Mouse (Mus musculus) heart, postnatal 25 days (tissue): ENCODE results near the gene Ptbp1. TPM values are rescaled to one million over a fixed set of nuclear protein-coding genes. Genes with fewer than 3 reads are reported as not detected.
"Not testable (repeated sequence)": the region's sequence is repeated elsewhere in the genome, so short reads cannot be mapped to it uniquely, and the experiment has no call there.

ENCODE experiments used
- DNase-seq: peaks from one replicate; pipeline ENCODE4 v3.0.0; 2022; ENCODE audit warnings: low spot score
- intact Hi-C: fragments of 180-260 bp; cut with DNase I; formaldehyde crosslinking; loops from one replicate; pipeline ENCODE4 v1.15.1; 2025
- total RNA-seq, 2 experiments: library from RNA; stranded (reverse); gene quantifications; 2 replicates each; pipeline ENCODE4 v1.2.3; 2021

The Ptbp1 gene
- total RNA-seq, 2 experiments from 2014 or later = 54.6 to 59.3 TPM

DNA sequence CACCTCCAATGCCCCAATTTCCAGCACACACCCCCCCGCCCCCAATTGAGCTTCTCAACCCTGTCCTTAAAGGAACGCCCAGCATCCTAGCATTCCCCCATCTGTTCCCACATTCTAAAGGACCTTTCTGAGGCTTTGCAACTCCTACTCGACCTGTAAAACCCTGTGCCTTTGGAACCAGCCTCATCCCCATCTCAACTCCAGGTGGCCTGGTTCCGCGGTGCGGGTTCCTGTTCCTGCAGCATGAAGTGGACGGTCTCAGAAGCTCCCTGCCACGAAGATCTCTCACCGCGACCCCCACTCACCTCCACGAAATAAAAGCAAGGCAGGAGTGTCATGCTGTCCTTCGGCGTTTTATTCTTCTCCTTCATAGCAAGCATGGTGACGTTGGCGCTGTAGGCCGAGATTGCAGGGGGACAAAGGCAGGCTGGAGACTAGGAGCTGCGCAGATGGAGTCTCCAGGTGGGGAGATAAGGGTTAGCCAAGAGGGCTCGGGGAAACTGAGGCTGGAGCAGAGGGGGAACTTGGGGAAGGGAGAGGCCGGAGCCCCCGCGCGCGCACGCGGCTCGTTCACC lies 19.6 kb downstream of the Ptbp1 start:
- intact Hi-C loops = no loop called here
- DNase-seq = no peak

GRCm38 (mm10) chr10:79874290-79874862 lies 20.1 kb downstream of the Ptbp1 start, which contains the start of the genes Prtn3 and Plppr3:
Gene Prtn3 (plus strand): TSS chr10:79874476.
Gene Plppr3 (minus strand): TSS chr10:79874634.
- DNase-seq = no peak
- intact Hi-C loops = no loop called here

DNA sequence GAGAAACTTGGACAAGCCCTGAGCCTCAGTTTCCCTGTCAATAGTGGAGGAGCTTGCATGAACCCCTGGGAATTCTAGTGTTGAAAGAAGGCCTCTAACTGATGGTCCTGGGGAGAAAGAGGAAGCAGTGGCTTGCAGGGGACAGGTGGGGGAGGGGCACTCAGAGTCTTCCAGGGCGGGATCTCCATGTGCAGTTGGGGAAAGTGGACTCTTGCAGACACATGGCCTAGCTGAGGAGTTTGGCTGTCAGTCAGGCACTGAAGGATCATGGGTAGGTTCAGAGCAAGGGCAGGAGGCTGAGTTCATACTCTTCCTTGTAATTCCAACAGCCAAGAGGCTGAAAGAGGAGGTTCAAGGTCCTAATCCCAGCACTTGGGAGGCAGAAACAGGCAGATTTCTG lies 22.9 kb downstream of the Ptbp1 start:
- intact Hi-C loops = no loop called here
- no peak for DNase-seq

DNA sequence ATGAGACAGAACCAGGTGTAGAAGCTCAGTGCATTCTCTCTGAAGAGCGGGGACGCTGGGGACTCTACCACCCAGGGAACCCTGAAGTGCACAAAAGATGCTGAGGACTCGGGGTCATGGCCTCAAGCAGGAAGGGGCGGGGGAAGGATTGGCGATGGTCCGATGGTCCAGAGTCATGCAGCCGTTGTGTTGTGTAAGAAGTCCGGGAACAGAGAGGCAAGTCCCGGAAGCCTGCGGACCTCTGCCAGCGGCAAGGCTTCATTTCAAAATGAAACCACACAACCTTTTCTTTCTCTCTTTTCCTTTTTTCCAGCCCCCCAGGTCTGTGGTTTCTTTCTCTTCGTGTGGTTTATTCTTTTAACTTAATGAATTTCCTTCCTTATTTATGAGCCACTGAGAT lies 23.5 kb downstream of the Ptbp1 start:
- intact Hi-C loops = no loop called here
- peak; percentile 50 for DNase-seq

DNA sequence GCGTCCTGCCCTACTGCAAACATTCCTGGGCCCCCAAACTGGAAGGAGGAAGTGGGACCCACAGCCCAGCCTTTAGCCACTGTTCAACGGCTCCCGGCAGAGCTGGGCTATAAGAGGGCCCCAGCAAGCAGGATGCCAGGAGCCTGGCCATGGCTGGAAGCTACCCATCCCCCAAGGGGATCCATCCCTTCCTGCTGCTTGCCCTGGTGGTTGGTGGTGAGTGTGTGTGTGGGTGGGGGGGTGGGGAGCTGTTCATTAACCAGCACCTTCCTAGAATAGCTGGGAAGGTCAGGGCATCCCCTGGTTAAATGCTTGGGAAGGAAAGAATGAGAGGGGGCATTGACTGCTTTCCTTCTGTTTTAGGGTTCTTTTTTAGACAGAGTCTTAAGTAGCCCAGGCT lies 25.3 kb downstream of the Ptbp1 start:
- intact Hi-C loops = no loop called here
- DNase-seq = no peak

DNA sequence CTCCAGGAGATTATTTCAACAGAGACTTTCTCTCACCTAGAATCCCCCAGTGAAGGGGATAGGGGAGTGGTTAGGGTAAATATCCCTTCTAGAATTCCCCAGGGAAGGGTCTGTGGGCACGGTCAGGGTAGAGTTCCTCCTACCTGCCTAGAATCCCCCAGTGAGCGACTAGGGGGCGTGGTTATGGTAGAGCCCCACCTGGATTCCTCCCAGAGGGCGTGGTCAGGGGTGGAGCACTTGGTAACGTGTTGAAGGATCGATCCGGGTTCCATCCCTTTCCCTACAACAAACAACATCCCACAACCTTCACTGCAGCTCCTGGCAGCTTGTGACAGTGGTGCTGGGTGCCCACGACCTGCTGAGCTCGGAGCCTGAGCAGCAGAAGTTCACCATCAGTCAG lies 26.5 kb downstream of the Ptbp1 start:
- intact Hi-C loops = no loop called here
- DNase-seq = no peak

DNA sequence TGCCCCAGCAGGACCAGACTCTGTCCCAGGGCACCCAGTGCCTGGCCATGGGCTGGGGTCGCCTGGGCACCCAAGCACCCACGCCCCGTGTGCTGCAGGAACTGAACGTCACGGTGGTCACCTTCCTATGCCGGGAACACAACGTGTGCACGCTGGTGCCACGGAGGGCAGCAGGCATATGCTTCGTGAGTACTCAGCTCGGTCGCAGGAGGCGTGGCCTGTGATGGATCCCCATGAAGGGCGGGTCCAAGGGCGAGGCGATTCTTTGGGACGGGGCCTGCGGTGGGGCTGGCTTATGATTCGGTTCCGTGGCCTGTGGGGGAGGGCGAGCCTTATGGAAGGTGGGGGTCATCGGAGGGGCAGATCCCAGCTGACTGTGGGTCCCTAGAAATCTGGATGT lies 27.8 kb downstream of the Ptbp1 start:
- no peak for DNase-seq
- intact Hi-C loops = loop anchor here (2.0 kb wide), 1 partner anchor 47 kb away; no protein-coding TSS in a partner anchor

DNA sequence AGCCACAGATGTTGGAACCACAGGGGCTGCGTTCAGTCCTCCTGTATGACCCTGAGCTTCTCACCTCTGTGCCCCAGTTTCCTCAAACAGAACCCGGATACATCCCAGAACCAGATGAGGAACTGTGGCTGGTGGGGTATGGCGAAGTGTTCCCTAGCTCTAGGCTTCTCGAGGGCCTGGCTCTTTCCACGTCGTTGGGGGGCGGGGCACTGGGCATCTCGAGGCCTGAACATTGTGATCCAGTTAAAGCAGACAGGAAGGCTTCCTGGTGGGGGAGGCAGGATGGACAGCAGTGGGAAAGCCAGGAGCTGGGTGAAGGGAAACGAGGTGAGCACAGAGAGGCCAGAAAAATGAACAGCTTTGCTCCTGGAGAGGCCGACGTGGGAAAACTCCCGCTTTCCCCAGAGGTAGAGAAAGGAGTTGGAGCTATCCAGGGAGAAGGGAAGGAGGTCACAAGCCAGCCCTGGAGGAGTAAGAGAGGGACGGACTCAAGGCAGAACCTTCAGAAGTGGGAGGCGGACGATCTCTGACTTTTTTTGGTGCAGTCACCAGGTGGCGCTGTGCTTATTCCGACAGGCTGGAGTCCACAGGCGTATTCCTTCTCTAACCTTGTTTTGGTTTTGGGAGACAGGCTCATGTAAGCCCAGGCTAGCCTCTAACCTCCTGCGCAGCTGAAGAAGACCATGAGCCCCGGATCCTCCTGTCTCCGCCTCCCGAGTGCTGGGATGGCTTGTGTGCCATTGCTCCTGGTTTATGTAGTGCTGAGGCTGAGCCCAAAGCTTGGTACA lies 29.3 kb downstream of the Ptbp1 start:
- no peak for DNase-seq
- intact Hi-C loops = loop anchor here (2.0 kb wide), 2 partner anchors 41 to 49 kb away; no protein-coding TSS in a partner anchor

- DNase-seq = no peak
- intact Hi-C loops = loop anchor here (2.0 kb wide), 1 partner anchor 40 kb away; no protein-coding TSS in a partner anchor
Measured at GRCm38 (mm10) chr10:79884446-79884845, 30.2 kb downstream of the Ptbp1 start.

DNA sequence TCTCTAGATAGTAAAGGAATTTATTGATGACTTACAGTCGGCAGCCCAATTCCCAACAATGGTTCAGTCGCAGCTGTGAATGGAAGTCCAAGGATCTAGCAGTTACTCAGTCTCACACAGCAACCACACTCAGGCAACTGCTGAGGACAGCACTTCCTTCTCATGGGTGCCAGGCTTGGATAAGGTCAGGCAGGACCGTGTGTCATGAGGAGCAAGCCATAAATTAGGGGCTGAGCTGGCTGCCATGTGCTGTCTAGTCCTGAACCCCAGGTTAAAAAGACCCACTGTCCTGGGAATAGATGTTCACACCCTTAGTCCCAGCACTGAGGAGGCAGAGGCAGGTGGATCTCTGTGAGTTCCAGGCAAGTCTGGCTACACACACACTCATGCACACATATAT lies 30.7 kb downstream of the Ptbp1 start:
- DNase-seq = not testable (repeated sequence)
- intact Hi-C loops = loop anchor here (2.0 kb wide), 1 partner anchor 40 kb away; no protein-coding TSS in a partner anchor

DNA sequence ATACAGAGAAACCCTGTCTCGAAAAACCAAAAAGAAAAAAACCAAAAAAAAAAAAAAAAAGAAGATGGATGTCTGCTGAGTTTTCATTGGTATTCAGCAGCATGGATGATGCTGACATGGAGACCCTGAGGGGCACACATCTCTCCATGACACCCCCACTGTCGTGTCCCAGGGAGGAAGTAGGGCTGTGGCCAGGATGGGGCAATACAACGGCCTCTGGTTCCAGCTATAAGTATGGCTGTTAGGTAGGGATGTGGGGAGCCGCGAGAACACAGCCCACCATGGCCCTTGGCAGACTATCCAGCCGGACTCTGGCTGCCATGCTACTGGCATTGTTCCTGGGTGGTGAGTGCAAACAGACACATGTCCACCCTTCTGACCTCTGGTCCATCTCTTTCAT lies 31.8 kb downstream of the Ptbp1 start, which contains the start of gene Elane:
Gene Elane, plus strand, starts transcription at position 194 of the 400 bp plus-strand sequence.
- intact Hi-C loops = no loop called here
- no peak for DNase-seq

GRCm38 (mm10) chr10:79886611-79887010 lies 32.4 kb downstream of the Ptbp1 start:
- no peak for DNase-seq
- intact Hi-C loops = no loop called here

GRCm38 (mm10) chr10:79889386-79889785 lies 35.2 kb downstream of the Ptbp1 start:
- no peak for DNase-seq
- intact Hi-C loops = no loop called here

DNA sequence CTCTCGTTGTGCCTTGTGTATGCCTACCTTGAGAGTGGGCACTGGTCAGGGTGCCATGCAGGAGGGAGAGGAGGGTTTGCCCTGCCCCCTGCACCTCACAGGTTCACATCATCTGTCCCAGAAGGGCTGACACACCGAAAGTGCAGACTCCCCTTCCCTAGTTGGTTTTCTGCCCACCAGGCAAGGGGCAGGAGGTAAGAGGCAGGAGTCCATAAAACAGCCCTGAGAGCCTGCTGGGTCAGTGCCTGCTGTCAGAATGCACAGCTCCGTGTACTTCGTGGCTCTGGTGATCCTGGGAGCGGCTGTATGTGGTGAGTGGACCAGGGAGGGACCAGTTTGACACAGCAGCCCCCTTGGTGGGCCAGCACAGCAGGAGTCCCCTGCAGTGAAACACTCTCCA lies 36.4 kb downstream of the Ptbp1 start, which contains the start of gene Cfd:
Gene Cfd, plus strand, starts transcription at position 184 of the 400 bp plus-strand sequence.
- DNase-seq = no peak
- intact Hi-C loops = no loop called here

GRCm38 (mm10) chr10:79892451-79893118 lies 38.4 kb downstream of the Ptbp1 start:
- DNase-seq = not testable (repeated sequence)
- intact Hi-C loops = loop anchor here (1.0 to 2.0 kb wide), 2 partner anchors 33 to 62 kb away; no protein-coding TSS in a partner anchor

DNA sequence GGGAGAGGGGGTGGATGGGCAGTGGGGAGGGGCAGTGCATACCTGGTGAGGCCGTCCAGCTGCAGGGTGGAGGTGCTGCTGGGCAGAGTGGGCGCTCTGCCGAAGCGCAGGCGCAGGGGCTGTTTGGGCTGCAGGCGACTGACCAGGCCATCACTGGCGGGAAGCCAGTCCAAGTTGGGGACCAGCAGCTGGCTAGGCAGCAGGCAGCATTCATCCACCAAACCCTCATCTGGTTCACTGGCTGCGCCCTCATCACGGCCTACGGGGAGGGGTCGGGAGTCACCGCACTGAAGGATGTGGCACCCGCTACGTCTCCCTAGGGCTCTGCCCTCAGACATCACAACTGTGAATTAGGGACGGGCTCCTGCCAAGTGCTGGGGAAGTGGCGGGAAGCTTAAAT lies 42.1 kb downstream of the Ptbp1 start:
- DNase-seq = no peak
- intact Hi-C loops = no loop called here

DNA sequence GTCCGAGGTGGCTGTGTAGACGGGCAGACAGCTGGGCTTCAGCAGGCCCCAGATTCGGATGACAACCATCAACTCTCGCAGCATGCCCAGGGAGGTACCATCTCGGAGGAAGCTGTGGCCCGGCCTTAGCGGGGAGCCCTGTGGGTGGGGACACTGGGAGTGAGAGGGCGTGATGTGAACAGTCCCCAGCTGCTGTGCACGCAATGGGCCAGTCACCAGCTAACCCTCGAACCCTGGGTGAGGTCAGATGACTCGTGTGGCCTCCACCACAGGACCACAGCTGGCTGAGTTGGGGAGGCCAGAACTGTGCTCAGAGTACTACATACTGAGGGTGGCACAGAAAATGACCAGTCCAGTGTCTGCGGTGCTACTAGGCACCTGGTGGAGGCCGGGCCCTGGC lies 42.6 kb downstream of the Ptbp1 start:
- DNase-seq = no peak
- intact Hi-C loops = no loop called here

GRCm38 (mm10) chr10:79897316-79898245 lies 43.4 kb downstream of the Ptbp1 start:
- DNase-seq = no peak
- intact Hi-C loops = no loop called here

GRCm38 (mm10) chr10:79900951-79901410 lies 46.8 kb downstream of the Ptbp1 start:
- no peak for DNase-seq
- intact Hi-C loops = no loop called here
